10 mouse cellular contexts compared by ENCODE assay signal in the genomic region with DNA sequence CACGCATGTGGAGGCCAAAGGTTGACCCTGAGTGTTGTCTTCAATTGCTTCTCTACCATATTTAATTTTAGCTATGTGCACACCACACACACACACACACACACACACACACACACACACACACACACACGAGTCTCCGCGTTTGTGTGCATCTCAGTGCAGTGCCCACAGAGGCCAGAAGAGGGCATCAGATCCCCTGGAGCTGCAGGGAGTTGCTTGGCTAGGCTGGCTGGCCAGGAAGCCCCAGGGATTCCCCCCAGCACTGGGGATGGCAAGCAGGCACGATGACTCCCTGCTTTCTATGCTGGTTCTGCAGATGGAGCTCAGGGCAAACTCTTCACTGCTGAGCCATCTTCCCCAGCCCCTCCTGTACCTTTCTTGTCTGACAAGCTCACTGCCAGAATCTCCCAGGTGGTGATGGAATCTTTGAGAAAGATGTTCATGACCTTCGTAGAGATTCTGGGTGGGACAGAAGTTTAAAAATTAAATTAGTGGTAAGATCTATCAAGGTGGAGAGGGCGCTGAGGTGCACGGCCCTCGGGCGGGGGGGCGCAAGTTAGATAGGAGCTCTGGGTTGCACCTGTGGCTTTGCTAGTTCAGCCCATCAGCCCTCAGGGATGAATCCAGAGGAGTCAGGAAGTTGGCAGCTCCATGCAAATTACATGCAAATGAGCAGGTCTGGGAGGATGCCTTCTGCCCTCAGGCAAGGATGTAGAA. TPM values are rescaled to one million over a fixed set of nuclear protein-coding genes. Genes with fewer than 3 reads are reported as not detected.
DNase-seq lines count a peak whose midpoint lies in the region; ATAC-seq lines count a peak whose summit lies in the region.
"Had no signal": no experiment of that assay in that cellular context is flagged by ENCODE, and none has a peak within 500 bp of the region (broad histone marks: within the 10 kb centered on the region; RNA-seq: fewer than 3 reads in every experiment).

No protein-coding gene starts in this region.

- DNase-seq in urinary bladder, adult 18-20 months (ENCODE audit: low spot score in 2 of 2): peak; percentile 47 to 69
- no peak for DNase-seq in urinary bladder, postnatal 10 days (ENCODE audit: low spot score)
- DNase-seq in c-Kit-positive CD71-positive TER-119-positive erythroid progenitor cells, embryonic 14.5 days (ENCODE audit: low spot score): peak; percentile 25
- DNase-seq in frontal cortex, postnatal 14 days (ENCODE audit: low spot score in 2 of 2): peak; percentile 38 to 51
- peak; percentile 84 for DNase-seq in kidney, adult 18-20 months
- DNase-seq in liver, embryonic 13.5 days: peak; percentile 37
- DNase-seq in retina, postnatal 1 day: peak; percentile 77
- DNase-seq in urinary bladder, postnatal 14 days (ENCODE audit: low spot score): peak; percentile 81

- H3K4me2 ChIP-seq in liver, embryonic 13.5 days: no peak overlapping the region
- H3K4me2 ChIP-seq: heart, embryonic 13.5 days had no signal

- WGBS in liver, embryonic 13.5 days (ENCODE audit: insufficient replicate concordance): 23% methylated on average over 11 of the region's 11 CpGs

- H3K9me3 ChIP-seq in liver, embryonic 13.5 days (replicated peaks): no peaks in the 10 kb centered on the region
- H3K9me3 ChIP-seq: heart, embryonic 13.5 days had no signal

- H3K4me1 ChIP-seq in liver, embryonic 13.5 days (replicated peaks): peaks cover 15% of the 10 kb centered on the region; the same call in 1 of the 2 replicates
- H3K4me1 ChIP-seq: heart, embryonic 13.5 days had no signal

- 0 out of 2 replicates have a peak, but pooled peaks cover 4% of the 10 kb centered on the region for H3K27me3 ChIP-seq in liver, embryonic 13.5 days

- no peak overlapping the region for H3K4me3 ChIP-seq in liver, embryonic 13.5 days (replicated peaks)
- H3K4me3 ChIP-seq: heart, embryonic 13.5 days had no signal

- no peak overlapping the region for H3K9ac ChIP-seq in liver, embryonic 13.5 days
- H3K9ac ChIP-seq: heart, embryonic 13.5 days had no signal

- H3K36me3 ChIP-seq in liver, embryonic 13.5 days: peaks cover 14% of the 10 kb centered on the region
- H3K36me3 ChIP-seq: heart, embryonic 13.5 days had no signal

- no peak overlapping the region for H3K27ac ChIP-seq in liver, embryonic 13.5 days
- H3K27ac ChIP-seq: heart, embryonic 13.5 days had no signal

- no peak for ATAC-seq in liver, embryonic 13.5 days (ENCODE audit: low read depth)

RNA-seq across cellular contexts. Expression of gene C3, which starts 8.6 kb away (rescaled TPM):
- polyA plus RNA-seq in liver, embryonic 13.5 days (2015; fragmentation: Nextera tagmentation; extraction: Ambion mirVana): 98.2 and 119 TPM in 2 replicates

RNA-seq across cellular contexts. Expression of gene Tnfsf14, which starts 25.3 kb away (rescaled TPM):
- polyA plus RNA-seq in liver, embryonic 13.5 days (2015; fragmentation: Nextera tagmentation; extraction: Ambion mirVana): 1.4 and 1.8 TPM in 2 replicates
- polyA plus RNA-seq: stomach, embryonic 14.5 days had no signal

RNA-seq across cellular contexts. Expression of gene Gpr108, which starts 28.9 kb away (rescaled TPM):
- polyA plus RNA-seq in liver, embryonic 13.5 days (2015; fragmentation: Nextera tagmentation; extraction: Ambion mirVana): 13.7 and 15.2 TPM in 2 replicates

RNA-seq across cellular contexts. Expression of gene Trip10, which starts 29.9 kb away (rescaled TPM):
- 10.4 and 11.9 TPM in 2 replicates for polyA plus RNA-seq in liver, embryonic 13.5 days (2015; fragmentation: Nextera tagmentation; extraction: Ambion mirVana)

RNA-seq across cellular contexts. Expression of gene Vav1, which starts 59.6 kb away (rescaled TPM):
- polyA plus RNA-seq in liver, embryonic 13.5 days (2015; fragmentation: Nextera tagmentation; extraction: Ambion mirVana): 11.6 and 12.5 TPM in 2 replicates
